Mouse (Mus musculus) ES-E14 (cell line): ENCODE results near the gene Astn2. TPM values are rescaled to one million over a fixed set of nuclear protein-coding genes. Genes with fewer than 3 reads are reported as not detected.
"Not testable (repeated sequence)": the region's sequence is repeated elsewhere in the genome, so short reads cannot be mapped to it uniquely, and the experiment has no call there.

Experiments
- DNase-seq: peaks from one replicate; pipeline ENCODE4 v3.0.0-alpha.2; 2013; ENCODE audit warnings: low read depth, low spot score
- H3K27ac ChIP-seq: 2 replicates; pipeline ENCODE4 v1.5.1; 2012; ENCODE audit warnings: low read depth, mild to moderate bottlenecking, low read length, moderate library complexity, mixed read lengths; ENCODE audit not compliant: poor library complexity, insufficient read depth, severe bottlenecking
- H3K36me3 ChIP-seq: 2 replicates; pipeline ENCODE4 v1.6.1; 2012; ENCODE audit warnings: mild to moderate bottlenecking, low read length, moderate library complexity, mixed read lengths; ENCODE audit not compliant: control insufficient read depth, poor library complexity, insufficient read depth, severe bottlenecking
- H3K4me1 ChIP-seq, 2 experiments: fragments of 150-350 bp in 1 of 2; sonication (generic) in 1 of 2; 2 replicates each; pipeline ENCODE4 v1.6.1; 2012; ENCODE audit warnings: low read length in 2 of 2, mild to moderate bottlenecking in 1 of 2, mixed read lengths in 1 of 2; ENCODE audit not compliant: control insufficient read depth in 2 of 2, insufficient read depth in 2 of 2, poor library complexity in 1 of 2
- H3K4me3 ChIP-seq, 2 experiments: fragments of 150-350 bp in 1 of 2; sonication (generic) in 1 of 2; 2 replicates each; pipeline ENCODE4 v1.5.1; 2012; ENCODE audit warnings: low read length in 2 of 2, low read depth in 1 of 2, mild to moderate bottlenecking in 1 of 2, mixed read lengths in 1 of 2; ENCODE audit not compliant: insufficient read depth in 1 of 2, poor library complexity in 1 of 2, severe bottlenecking in 1 of 2
- H3K9ac ChIP-seq: 2 replicates; pipeline ENCODE4 v1.6.1; 2012; ENCODE audit warnings: low read depth, mild to moderate bottlenecking, low read length, mixed read lengths; ENCODE audit not compliant: poor library complexity, insufficient read depth, severe bottlenecking
- H3K9me3 ChIP-seq: fragments of 150-350 bp; sonication (generic); 2 replicates; pipeline ENCODE4 v1.6.1; 2012; ENCODE audit warnings: low read depth, mild to moderate bottlenecking, low read length; ENCODE audit not compliant: control insufficient read depth, insufficient read depth
- CHD2 ChIP-seq: IDR thresholded peaks from 2 replicates; pipeline ENCODE4 v1.6.1; 2014; ENCODE audit warnings: mild to moderate bottlenecking, low read depth, low read length, inconsistent platforms
- HCFC1 ChIP-seq: IDR thresholded peaks from 2 replicates; pipeline ENCODE4 v1.6.1; 2012; ENCODE audit warnings: low read length, inconsistent platforms, borderline replicate concordance; ENCODE audit not compliant: insufficient read depth
- MAFK ChIP-seq: IDR thresholded peaks from 2 replicates; pipeline ENCODE4 v1.6.1; 2014; ENCODE audit warnings: mild to moderate bottlenecking, low read depth, low read length, inconsistent platforms; ENCODE audit not compliant: insufficient read depth
- ZC3H11A ChIP-seq: IDR thresholded peaks from 2 replicates; pipeline ENCODE4 v1.6.1; 2012; ENCODE audit warnings: low read depth, mild to moderate bottlenecking, inconsistent platforms, low read length, borderline replicate concordance
- ZNF384 ChIP-seq: IDR thresholded peaks from 2 replicates; pipeline ENCODE4 v1.6.1; 2012; ENCODE audit warnings: low read depth, low read length, inconsistent platforms
- in situ Hi-C, 2 experiments: fragments of 600-800 bp; cut with MboI; formaldehyde crosslinking; loops; one replicate each; pipeline ENCODE4 v1.15.1; 2025; ENCODE audit warnings: low sequenced_read_pairs in 2 of 2, inconsistent platforms in 1 of 2; ENCODE audit not compliant: unreplicated experiment in 2 of 2
- total RNA-seq: library from RNA; depleted of rRNA; stranded (reverse); fragments of 300-350 nt; gene quantifications from 2 replicates; pipeline ENCODE4 v1.2.3, GENCODE M21; 2012

Gene Astn2
- total RNA-seq, 1 experiment, result 0.04 TPM

GRCm38 (mm10) chr4:65695241-65695640, 709.2 kb downstream of the Astn2 start:
- Histone ChIP-seq H3K4me1 (no peaks in the 10 kb centered on the region), H3K27ac (no peak overlapping the region), H3K36me3 (no peaks in the 10 kb centered on the region), H3K4me3 (no peak overlapping the region), H3K9ac (no peak overlapping the region), H3K9me3 (no peaks in the 10 kb centered on the region)
- no peak for DNase-seq
- no peak for TF ChIP-seq ZNF384
- no peak for TF ChIP-seq CHD2
- no peak for TF ChIP-seq MAFK
- TF ChIP-seq HCFC1, result no peak
- TF ChIP-seq ZC3H11A, result no peak
- in situ Hi-C loops, result no loop called here

- Histone ChIP-seq H3K4me3 (no peak overlapping the region), H3K9me3 (no peaks in the 10 kb centered on the region), H3K4me1 (no peaks in the 10 kb centered on the region), H3K27ac (no peak overlapping the region), H3K36me3 (no peaks in the 10 kb centered on the region), H3K9ac (no peak overlapping the region)
- in situ Hi-C loops, result no loop called here
- DNase-seq, result no peak
- TF ChIP-seq MAFK, result no peak
Measured at GRCm38 (mm10) chr4:65694011-65694410, 710.4 kb downstream of the Astn2 start.

- Histone ChIP-seq H3K9me3 (no peaks in the 10 kb centered on the region), H3K4me3 (no peak overlapping the region), H3K4me1 (no peaks in the 10 kb centered on the region), H3K36me3 (no peaks in the 10 kb centered on the region), H3K9ac (no peak overlapping the region), H3K27ac (no peak overlapping the region)
- in situ Hi-C loops, result no loop called here
- DNase-seq, result no peak
- no peak for TF ChIP-seq ZNF384
- no peak for TF ChIP-seq ZC3H11A
- TF ChIP-seq CHD2, result no peak
- no peak for TF ChIP-seq MAFK
- TF ChIP-seq HCFC1, result no peak
Measured at GRCm38 (mm10) chr4:65687006-65687723, 717.2 kb downstream of the Astn2 start.

- in situ Hi-C loops, result no loop called here
- Histone ChIP-seq H3K4me1 (no peaks in the 10 kb centered on the region), H3K9ac (no peak overlapping the region), H3K9me3 (no peaks in the 10 kb centered on the region), H3K36me3 (no peaks in the 10 kb centered on the region), H3K4me3 (no peak overlapping the region), H3K27ac (no peak overlapping the region)
- no peak for DNase-seq
- no peak for TF ChIP-seq ZNF384
- TF ChIP-seq CHD2, result no peak
- no peak for TF ChIP-seq HCFC1
- TF ChIP-seq ZC3H11A, result no peak
- no peak for TF ChIP-seq MAFK
Measured at GRCm38 (mm10) chr4:65686258-65687005, 718.0 kb downstream of the Astn2 start.

GRCm38 (mm10) chr4:65684401-65684800, 720.0 kb downstream of the Astn2 start:
- DNase-seq, result no peak

GRCm38 (mm10) chr4:65679786-65680185, 724.6 kb downstream of the Astn2 start:
- H3K4me1 ChIP-seq, H3K9ac ChIP-seq, H3K9me3 ChIP-seq, H3K4me3 ChIP-seq, H3K27ac ChIP-seq, in situ Hi-C loops, DNase-seq, H3K36me3 ChIP-seq: not testable (repeated sequence)

More at GRCm38 (mm10) chr4:65684401-65684800, 720.0 kb downstream of the Astn2 start:
- no peaks in the 10 kb centered on the region for H3K9me3 ChIP-seq
- no peak overlapping the region for H3K4me3 ChIP-seq
- no peaks in the 10 kb centered on the region for H3K36me3 ChIP-seq
- H3K27ac ChIP-seq, result no peak overlapping the region
- no peak overlapping the region for H3K9ac ChIP-seq
- in situ Hi-C loops, result no loop called here
- H3K4me1 ChIP-seq, result peaks cover 0 to 2% of the 10 kb centered on the region in 2 experiments; a peak in 1 of 4 replicates
- TF ChIP-seq HCFC1 (no peak), ZNF384 (no peak), CHD2 (no peak), ZC3H11A (no peak)
